Mouse (Mus musculus) embryo, embryonic 10 days (tissue): Measurements from ENCODE around the gene Smyd2.

Experiments
- DNase-seq: peaks from one replicate; pipeline ENCODE4 v3.0.0-alpha.2; 2015; ENCODE audit warnings: low spot score

Gene Smyd2

DNA sequence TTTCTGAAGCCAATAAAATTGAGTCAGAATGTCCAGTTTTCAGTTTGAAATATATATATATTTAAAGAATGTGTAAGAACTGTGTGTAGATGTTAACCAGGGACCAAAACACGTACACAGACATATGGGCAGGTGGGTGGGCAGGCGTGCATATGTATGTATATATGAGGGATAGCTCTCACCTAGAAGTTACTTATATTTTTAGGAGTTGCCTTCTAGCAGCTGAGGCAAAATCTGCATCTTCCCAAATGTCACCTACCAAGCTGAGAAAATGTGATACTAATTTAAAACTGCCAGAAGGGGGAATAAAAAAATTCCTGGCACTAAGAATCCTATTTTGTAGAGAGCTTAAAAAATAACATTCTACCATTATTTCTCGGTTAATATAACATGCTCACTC lies 2.4 kb downstream of the Smyd2 start:
- DNase-seq: no peak

DNA sequence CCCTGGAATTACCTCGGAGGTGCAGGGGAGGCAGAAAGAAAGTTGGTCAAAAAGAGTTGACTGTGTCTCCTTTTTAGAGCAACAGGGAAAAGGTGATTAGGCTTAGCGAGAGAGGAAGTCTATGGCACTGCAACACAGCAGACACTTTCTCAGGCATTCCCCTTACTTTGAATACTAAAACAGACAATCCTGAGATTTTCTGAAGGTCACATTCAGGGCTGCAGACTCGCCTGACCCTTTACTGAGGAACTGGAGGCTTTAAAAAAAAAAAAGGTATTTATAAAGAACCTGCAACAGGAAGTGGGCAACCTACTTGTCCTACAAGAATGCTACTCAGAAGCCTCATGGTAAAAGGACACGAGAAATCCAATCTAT lies 5.0 kb downstream of the Smyd2 start:
- no peak for DNase-seq

DNA sequence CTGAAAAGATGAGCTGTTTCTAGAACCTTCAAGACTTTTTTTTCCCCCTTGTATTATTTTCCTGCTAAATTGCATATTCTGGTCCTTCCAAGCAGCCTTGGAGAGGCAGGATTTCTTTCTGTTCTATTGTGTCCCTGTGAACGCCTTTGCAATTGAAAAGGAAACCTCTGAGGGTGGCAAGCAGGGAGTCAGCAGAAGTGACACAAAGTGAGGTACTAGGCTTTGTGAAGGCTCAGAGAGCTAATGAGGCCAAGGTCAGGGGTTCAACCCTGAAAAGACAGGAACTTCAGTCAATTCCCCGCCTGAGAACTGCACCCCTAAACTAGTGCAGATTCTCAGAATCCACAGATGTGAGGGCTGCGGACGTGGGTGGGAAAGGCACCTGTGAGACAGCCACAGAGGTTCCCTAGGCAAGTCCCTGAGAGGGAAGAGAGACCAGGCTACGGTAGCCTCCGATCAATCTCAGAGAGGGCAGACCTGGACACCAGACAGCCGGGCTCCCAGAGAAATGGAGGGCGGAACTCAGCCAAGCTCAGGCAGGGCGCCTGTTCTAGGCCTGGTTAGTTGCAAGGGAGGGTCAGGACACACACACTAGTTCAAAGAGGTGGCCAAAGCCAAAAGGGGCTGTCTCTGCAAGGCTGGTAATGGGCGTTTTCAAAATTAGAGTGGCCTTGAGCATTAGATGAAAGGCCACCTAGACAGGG lies 5.6 kb downstream of the Smyd2 start:
- DNase-seq: no peak

GRCm38 (mm10) chr1:189913093-189913760 lies 8.9 kb downstream of the Smyd2 start:
- no peak for DNase-seq

GRCm38 (mm10) chr1:189910685-189911345 lies 11.3 kb downstream of the Smyd2 start:
- DNase-seq: no peak

DNA sequence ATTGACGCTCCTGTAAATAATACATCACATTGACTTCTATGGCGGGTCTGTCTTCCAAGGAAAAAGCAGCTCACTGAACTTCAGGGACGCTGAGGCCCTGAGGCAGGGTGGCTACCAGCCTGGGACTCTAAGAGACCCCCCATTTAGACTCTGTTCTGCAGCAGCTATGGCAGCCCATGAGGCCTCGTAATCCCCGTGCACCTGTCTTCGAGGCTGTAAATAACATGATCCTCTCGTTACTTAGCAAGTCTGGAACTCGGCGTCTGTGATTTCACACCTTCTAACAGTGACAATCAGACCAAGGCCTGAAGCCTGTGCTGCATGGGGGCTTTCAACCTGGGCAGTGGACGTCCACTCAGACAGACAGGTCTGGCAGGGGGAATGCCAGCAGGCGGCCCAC lies 19.0 kb downstream of the Smyd2 start:
- no peak for DNase-seq

DNA sequence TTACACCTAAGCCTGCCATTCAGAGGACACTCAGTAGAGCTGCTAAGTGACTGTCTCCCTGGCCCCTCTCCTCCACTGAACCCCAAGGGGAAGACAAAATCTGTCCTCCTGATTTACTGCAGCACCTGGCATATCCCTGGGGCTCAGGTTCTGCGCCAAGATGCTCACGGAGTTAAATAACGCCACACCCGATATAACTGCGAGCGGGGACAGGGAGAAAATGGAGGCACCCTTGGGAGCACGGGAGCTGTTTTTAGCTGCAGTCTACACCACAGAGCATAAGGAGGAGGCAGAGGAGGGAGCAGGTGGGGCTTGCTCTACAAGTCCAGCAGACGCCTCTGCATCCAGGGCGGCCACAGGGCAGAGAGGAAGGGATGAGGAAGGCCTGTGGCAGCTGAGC lies 19.8 kb downstream of the Smyd2 start:
- DNase-seq: no peak

DNA sequence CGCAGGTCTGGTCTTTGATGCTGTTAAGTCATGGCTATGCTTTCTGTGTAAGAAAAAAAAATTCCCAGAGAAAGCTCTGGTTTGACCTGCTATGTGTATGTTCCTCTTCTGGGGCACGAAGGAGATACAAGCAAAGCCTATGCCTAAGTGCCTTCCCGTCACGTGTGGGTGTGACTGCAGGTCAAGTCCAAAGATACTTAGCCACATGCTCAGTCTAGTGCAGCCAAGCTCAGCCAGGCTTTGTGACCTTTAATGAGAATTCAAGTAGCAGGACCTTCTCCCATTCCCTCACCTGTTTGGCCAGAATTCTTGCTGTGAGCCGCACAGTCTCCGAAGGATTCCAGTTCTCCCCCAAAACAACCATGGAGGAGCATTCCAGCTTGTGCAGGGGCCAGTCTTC lies 22.6 kb downstream of the Smyd2 start:
- DNase-seq: no peak

- DNase-seq: no peak
Observed at GRCm38 (mm10) chr1:189898708-189899107, 23.5 kb downstream of the Smyd2 start.

- no peak for DNase-seq
Observed at GRCm38 (mm10) chr1:189897861-189898260, 24.3 kb downstream of the Smyd2 start.

- no peak for DNase-seq
Observed at GRCm38 (mm10) chr1:189894191-189894590, 28.0 kb downstream of the Smyd2 start.

DNA sequence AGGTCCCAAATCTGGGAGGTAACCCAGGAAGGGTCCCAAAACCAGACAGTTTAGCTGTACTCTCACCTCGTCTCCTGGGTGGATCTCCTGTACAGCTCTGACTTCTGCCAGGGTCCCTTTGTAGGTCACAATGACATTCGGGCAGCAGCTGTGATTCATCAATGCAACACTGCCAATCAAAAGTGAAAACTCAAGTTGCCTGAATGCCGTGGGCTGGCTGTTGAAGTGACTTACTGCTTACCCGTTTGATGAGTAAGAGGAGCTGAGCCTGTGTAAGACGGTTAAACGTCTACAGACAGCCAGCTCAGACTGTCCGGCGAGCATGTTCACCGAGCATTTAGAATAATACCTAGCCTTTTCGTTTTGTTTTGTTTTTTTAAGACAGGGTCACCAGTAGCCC lies 33.4 kb downstream of the Smyd2 start:
- no peak for DNase-seq

- DNase-seq: peak; percentile 83
Observed at GRCm38 (mm10) chr1:189887518-189887917, 34.6 kb downstream of the Smyd2 start.

DNA sequence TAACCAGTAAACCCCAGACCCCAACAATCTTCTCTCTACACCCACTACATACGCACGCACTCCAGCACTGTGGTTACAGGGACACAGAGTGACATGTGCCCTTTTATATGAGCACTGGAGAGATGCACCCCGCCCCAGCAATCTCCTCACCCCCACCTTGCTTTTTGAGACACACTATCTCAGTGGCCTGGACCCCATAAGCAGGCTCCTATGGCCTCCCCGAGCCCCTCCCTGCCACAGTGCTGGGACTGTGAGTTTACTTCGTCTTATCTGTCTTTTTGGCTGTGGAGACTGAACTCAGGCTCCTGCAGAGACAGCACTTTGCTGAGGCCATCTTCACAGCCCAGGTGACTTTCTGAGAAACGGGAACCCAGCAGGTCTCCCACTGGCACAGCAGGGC lies 36.2 kb downstream of the Smyd2 start:
- no peak for DNase-seq

DNA sequence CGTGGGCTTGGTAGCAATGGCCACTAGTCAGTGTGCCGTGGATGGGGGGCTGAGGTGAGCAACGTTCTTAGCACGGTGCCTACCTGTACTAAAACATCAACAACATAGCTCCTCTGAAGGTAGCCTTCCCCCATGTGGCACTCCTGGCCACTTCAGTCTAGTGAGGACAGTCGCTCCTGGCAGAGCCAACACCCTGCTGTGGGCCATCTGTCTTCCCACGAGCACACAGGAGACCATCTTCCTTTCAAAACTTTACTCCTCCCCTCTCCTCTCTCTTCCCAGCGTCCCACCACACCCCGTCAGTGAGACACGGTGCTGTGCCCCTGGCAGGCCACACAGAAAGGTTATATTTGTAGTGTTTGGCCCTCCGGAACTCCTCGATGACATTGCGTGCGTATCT lies 37.2 kb downstream of the Smyd2 start:
- DNase-seq: no peak

GRCm38 (mm10) chr1:189883531-189884170 lies 38.5 kb downstream of the Smyd2 start:
- DNase-seq: peak; percentile 74

DNA sequence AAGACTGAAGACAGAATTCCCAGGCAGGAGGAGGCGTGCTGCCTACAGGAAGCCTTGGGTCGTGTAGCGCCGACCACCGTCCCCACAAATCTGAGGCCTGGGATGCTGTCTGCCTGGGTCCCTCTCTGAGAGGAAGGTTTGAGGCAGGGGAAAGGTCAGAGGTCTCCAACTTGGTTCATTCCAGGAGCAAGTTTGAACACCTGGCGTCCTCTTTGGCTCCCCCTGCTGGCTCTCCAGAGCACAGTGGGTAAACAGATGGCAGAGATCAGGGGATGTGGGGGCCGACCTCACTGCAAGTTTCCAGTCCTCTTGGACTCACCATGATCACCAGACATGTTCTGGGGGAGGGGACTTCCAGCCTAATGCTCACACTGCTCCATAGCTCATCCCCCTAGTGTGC lies 39.3 kb downstream of the Smyd2 start:
- peak; percentile 67 for DNase-seq

DNA sequence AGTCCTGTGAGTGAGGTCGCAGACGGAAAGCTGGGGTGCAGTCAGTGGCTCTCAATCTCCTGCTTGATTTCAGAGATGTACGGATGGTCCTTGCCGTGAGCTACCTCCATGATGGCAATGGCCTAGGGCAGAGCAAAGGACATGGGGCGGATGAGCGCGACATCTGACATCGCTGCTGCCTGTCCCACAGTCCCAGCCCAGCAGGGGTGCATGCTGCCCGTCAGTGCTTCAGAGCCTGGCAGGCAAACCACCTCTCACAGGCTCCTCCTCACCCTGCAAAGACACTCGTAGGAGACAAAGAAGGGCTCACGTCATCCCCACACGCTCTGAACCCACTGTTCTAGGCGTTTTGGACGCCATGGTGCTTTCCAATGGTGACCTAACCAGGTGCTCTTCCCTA lies 41.4 kb downstream of the Smyd2 start:
- no peak for DNase-seq

DNA sequence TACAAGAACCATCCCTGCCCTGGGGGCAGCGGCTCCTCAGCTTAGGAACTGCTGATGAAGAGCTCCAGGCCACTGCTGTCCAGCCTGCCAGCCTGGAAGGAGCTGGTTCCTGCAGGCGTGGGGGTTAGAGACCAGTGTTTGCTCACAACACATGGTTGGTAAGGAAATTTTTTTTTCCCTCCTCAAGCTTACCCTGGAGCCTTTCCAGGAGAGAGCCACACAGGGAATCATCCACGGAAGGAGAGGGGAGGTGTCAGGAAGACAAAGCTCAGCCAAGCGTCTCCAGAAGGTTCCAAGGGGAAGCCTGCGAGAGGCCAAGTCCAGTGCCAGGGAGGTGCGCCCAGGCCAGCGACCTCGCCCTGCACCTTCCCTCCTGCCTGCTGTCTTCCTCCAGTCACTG lies 42.2 kb downstream of the Smyd2 start:
- DNase-seq: no peak

- DNase-seq: no peak
Observed at GRCm38 (mm10) chr1:189879212-189879611, 43.0 kb downstream of the Smyd2 start.

GRCm38 (mm10) chr1:189876162-189876561 lies 46.0 kb downstream of the Smyd2 start:
- DNase-seq: no peak

GRCm38 (mm10) chr1:189875439-189875861 lies 46.7 kb downstream of the Smyd2 start:
- no peak for DNase-seq

DNA sequence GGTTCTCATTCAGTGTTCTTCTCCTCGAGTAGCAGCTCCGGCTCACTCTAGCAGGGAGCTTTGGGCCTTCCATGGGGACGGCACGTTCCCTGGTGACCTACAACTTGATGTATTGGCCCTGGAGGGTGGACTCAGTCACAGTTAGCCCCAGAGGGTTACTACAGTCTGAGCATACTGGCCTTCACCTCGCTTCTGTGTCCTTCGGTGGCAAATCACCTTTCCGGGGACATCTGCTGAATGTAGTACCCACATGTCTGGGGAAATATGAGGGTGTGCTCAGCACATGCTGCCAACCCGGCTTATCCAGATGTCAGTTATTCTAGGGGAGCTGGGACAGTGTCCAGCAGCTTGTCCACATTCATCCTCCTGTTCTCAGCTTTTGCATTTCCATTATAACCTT lies 48.6 kb downstream of the Smyd2 start:
- no peak for DNase-seq
